Mouse (Mus musculus) thymus, postnatal 10 days (tissue): ENCODE measurements around the gene Gm44596.

ENCODE experiments used
- DNase-seq, 2 experiments: peaks; one replicate each; pipeline ENCODE4 v3.0.0; 2021; ENCODE audit warnings: low spot score in 2 of 2

Gene Gm44596

GRCm38 (mm10) chr6:128375192-128375591, at the start of gene Gm44596, which contains the start of gene Tex52:
Gm44596 (plus strand) TSS chr6:128375503.
Tex52 (plus strand) TSS chr6:128375456.
- no peak for DNase-seq

- peak; percentile 42 to 68 for DNase-seq
These were observed 40.7 kb upstream of the Gm44596 start for GRCm38 (mm10) chr6:128334397-128335124.

- DNase-seq = no peak
These were observed 37.8 kb upstream of the Gm44596 start for GRCm38 (mm10) chr6:128337467-128337866.

GRCm38 (mm10) chr6:128338876-128339275, 36.4 kb upstream of the Gm44596 start:
- DNase-seq = no peak

GRCm38 (mm10) chr6:128341956-128342723, 33.2 kb upstream of the Gm44596 start:
- DNase-seq = no peak

- DNase-seq = no peak
These were observed 29.7 kb upstream of the Gm44596 start for GRCm38 (mm10) chr6:128345623-128346022.

GRCm38 (mm10) chr6:128346782-128347181, 28.5 kb upstream of the Gm44596 start:
- DNase-seq = no peak

GRCm38 (mm10) chr6:128349711-128350110, 25.6 kb upstream of the Gm44596 start:
- DNase-seq = no peak

- no peak for DNase-seq
These were observed 21.2 kb upstream of the Gm44596 start for GRCm38 (mm10) chr6:128354140-128354539.

GRCm38 (mm10) chr6:128355201-128355681, 20.1 kb upstream of the Gm44596 start:
- peak in 1 of 2 experiments; percentile 16 for DNase-seq

GRCm38 (mm10) chr6:128355726-128356416, 19.4 kb upstream of the Gm44596 start, which contains the start of gene Tulp3:
Tulp3 (minus strand) TSS chr6:128355851.
- peak; percentile 83 for DNase-seq

- DNase-seq = peak; percentile 48 to 71
These were observed 16.3 kb upstream of the Gm44596 start for GRCm38 (mm10) chr6:128358999-128359398.

GRCm38 (mm10) chr6:128361901-128362300, 13.4 kb upstream of the Gm44596 start:
- DNase-seq = no peak

- DNase-seq = peak; percentile 77 to 83
These were observed 12.8 kb upstream of the Gm44596 start, which contains the start of the genes Rhno1 and Foxm1 for GRCm38 (mm10) chr6:128362381-128363006. Rhno1 (minus strand) TSS chr6:128362911. Foxm1 (plus strand) TSS chr6:128362967.

GRCm38 (mm10) chr6:128363007-128363825, 12.1 kb upstream of the Gm44596 start:
- DNase-seq = no peak

GRCm38 (mm10) chr6:128364721-128365120, 10.6 kb upstream of the Gm44596 start:
- no peak for DNase-seq

- DNase-seq = no peak
These were observed 8.8 kb upstream of the Gm44596 start for GRCm38 (mm10) chr6:128366466-128366865.

- no peak for DNase-seq
These were observed 5.3 kb upstream of the Gm44596 start for GRCm38 (mm10) chr6:128370040-128370439.

- DNase-seq = no peak
These were observed 1.2 kb downstream of the Gm44596 start for GRCm38 (mm10) chr6:128376371-128377085.

GRCm38 (mm10) chr6:128379636-128380035, 4.3 kb downstream of the Gm44596 start:
- no peak for DNase-seq
